22 mouse cellular contexts compared by ENCODE assay signal in genomic region chr7:143493616-143494126, GRCm38 (mm10). TPM values are rescaled to one million over a fixed set of nuclear protein-coding genes. Genes with fewer than 3 reads are reported as not detected.
DNase-seq lines count a peak whose midpoint lies in the region; ATAC-seq and TF ChIP-seq lines count a peak whose summit lies in the region.
"Had no signal": no experiment of that assay in that cellular context is flagged by ENCODE, and none has a peak within 500 bp of the region (broad histone marks: within the 10 kb centered on the region; RNA-seq: fewer than 3 reads in every experiment).

No protein-coding gene starts in this region.

- no peak overlapping the region for H3K9ac ChIP-seq in lung, embryonic 14.5 days
- no peak overlapping the region for H3K9ac ChIP-seq in lung, embryonic 16.5 days (ENCODE audit: low read length)
- H3K9ac ChIP-seq: embryonic facial prominence, embryonic 12.5 days; forebrain, embryonic 13.5 days; forebrain, embryonic 15.5 days; forebrain, postnatal 0 days had no signal

- H3K9me3 ChIP-seq in lung, embryonic 14.5 days (ENCODE audit: low read depth, low read length), result no peaks in the 10 kb centered on the region
- no peaks in the 10 kb centered on the region for H3K9me3 ChIP-seq in lung, embryonic 16.5 days (ENCODE audit: control insufficient read depth, low read length)
- H3K9me3 ChIP-seq: embryonic facial prominence, embryonic 10.5 days; embryonic facial prominence, embryonic 12.5 days; forebrain, embryonic 13.5 days; forebrain, embryonic 15.5 days had no signal

- no peaks in the 10 kb centered on the region for H3K36me3 ChIP-seq in lung, embryonic 14.5 days (ENCODE audit: insufficient read depth)
- H3K36me3 ChIP-seq in lung, embryonic 16.5 days (ENCODE audit: control insufficient read depth, insufficient read depth, low read length), result no peaks in the 10 kb centered on the region
- H3K36me3 ChIP-seq: embryonic facial prominence, embryonic 10.5 days; embryonic facial prominence, embryonic 12.5 days; forebrain, embryonic 15.5 days had no signal

- TF ChIP-seq POLR2A in lung, adult 2 months (IDR thresholded peaks at IDR 0.05; ENCODE audit: borderline replicate concordance, extremely low read depth, low read depth, low read length), result no peak

- peak; percentile 72 for DNase-seq in lung, embryonic 14.5 days
- no peak for DNase-seq in lung, postnatal 10 days
- DNase-seq in lung, postnatal 25 days (ENCODE audit: low spot score), result no peak
- peak; percentile 9 for DNase-seq in lung, postnatal 36 days
- DNase-seq in lung, adult 2 months, result no peak
- DNase-seq in gastrocnemius, adult 18-20 months (ENCODE audit: low spot score), result no peak
- DNase-seq: adrenal gland, postnatal 14 days; cerebellum, adult 11-12 months; cerebellum, adult 2 months; cerebellum, adult 9-10 months; cerebellum, postnatal 10 days; cerebellum, postnatal 25 days; forebrain, postnatal 0 days had no signal

- WGBS in lung, embryonic 14.5 days, result 41% methylated on average over 6 of the region's 6 CpGs
- WGBS in lung, embryonic 16.5 days, result 46% methylated on average over 6 of the region's 6 CpGs
- 67% methylated on average over 6 of the region's 6 CpGs for WGBS in lung, adult 2 months

- no peaks in the 10 kb centered on the region for H3K4me1 ChIP-seq in lung, embryonic 14.5 days (ENCODE audit: insufficient read depth)
- H3K4me1 ChIP-seq in lung, embryonic 16.5 days (replicated peaks; ENCODE audit: control insufficient read depth, insufficient read depth, low read length), result no peaks in the 10 kb centered on the region
- H3K4me1 ChIP-seq in lung, adult 2 months (ENCODE audit: control insufficient read depth, insufficient read depth, low read length), result no peaks in the 10 kb centered on the region
- H3K4me1 ChIP-seq: embryonic facial prominence, embryonic 12.5 days; forebrain, embryonic 13.5 days; forebrain, embryonic 15.5 days had no signal

- no peak overlapping the region for H3K4me2 ChIP-seq in lung, embryonic 14.5 days
- no peak overlapping the region for H3K4me2 ChIP-seq in lung, embryonic 16.5 days (ENCODE audit: low read depth, low read length)
- H3K4me2 ChIP-seq: embryonic facial prominence, embryonic 12.5 days; forebrain, embryonic 13.5 days; forebrain, embryonic 15.5 days had no signal

- ATAC-seq in lung, embryonic 14.5 days (ENCODE audit: insufficient read depth), result peak; percentile 86
- ATAC-seq in lung, embryonic 16.5 days (ENCODE audit: low read depth), result peak; percentile 46; the same call in 1 of the 2 replicates
- ATAC-seq in megakaryocyte-erythroid progenitor cell, adult 5-6 weeks (replicated peaks; ENCODE audit: low FRiP score, low TSS enrichment, poor library complexity, severe bottlenecking), result 0 out of 2 replicates have a peak, but pooled peaks have one; percentile 9
- ATAC-seq: activated CD4-positive, CD25-positive, alpha-beta regulatory T cell, adult 4 months; forebrain, embryonic 13.5 days; forebrain, embryonic 15.5 days; forebrain, postnatal 0 days; Patski had no signal

- no peaks in the 10 kb centered on the region for H3K27me3 ChIP-seq in lung, embryonic 14.5 days (ENCODE audit: insufficient read depth, low read length)
- no peaks in the 10 kb centered on the region; the same call in 1 of the 2 replicates for H3K27me3 ChIP-seq in lung, embryonic 16.5 days (ENCODE audit: control insufficient read depth, insufficient read depth, low read depth, low read length)
- H3K27me3 ChIP-seq: forebrain, embryonic 15.5 days had no signal

- no peak overlapping the region for H3K27ac ChIP-seq in lung, embryonic 14.5 days (ENCODE audit: low read depth)
- no peak overlapping the region for H3K27ac ChIP-seq in lung, embryonic 16.5 days (ENCODE audit: low read length)
- H3K27ac ChIP-seq: embryonic facial prominence, embryonic 10.5 days; embryonic facial prominence, embryonic 12.5 days; forebrain, embryonic 13.5 days; forebrain, embryonic 15.5 days had no signal

- TF ChIP-seq CTCF in lung, embryonic 14.5 days (IDR thresholded peaks at IDR 0.05; ENCODE audit: low read depth), result no peak
- no peak for TF ChIP-seq CTCF in lung, adult 2 months (IDR thresholded peaks at IDR 0.05; ENCODE audit: insufficient read depth, low read length)

- H3K4me3 ChIP-seq in lung, embryonic 14.5 days (ENCODE audit: low read depth, low read length), result no peak overlapping the region
- no peak overlapping the region for H3K4me3 ChIP-seq in lung, embryonic 16.5 days (ENCODE audit: low read length)
- H3K4me3 ChIP-seq in lung, adult 2 months (replicated peaks; ENCODE audit: extremely low read depth, low read depth, low read length), result no peak overlapping the region
- H3K4me3 ChIP-seq: embryonic facial prominence, embryonic 10.5 days; embryonic facial prominence, embryonic 12.5 days; forebrain, embryonic 13.5 days; forebrain, embryonic 15.5 days had no signal

RNA-seq across cellular contexts. Expression of gene Phlda2, which starts 9.3 kb away (rescaled TPM):
- polyA plus RNA-seq in lung, embryonic 14.5 days (2014; fragmentation: Nextera tagmentation; extraction: Ambion mirVana), result 2.9 and 3.9 TPM in 2 replicates
- polyA plus RNA-seq in lung, embryonic 16.5 days (2015; fragmentation: Nextera tagmentation; extraction: Ambion mirVana), result 5.4 and 6.2 TPM in 2 replicates
- polyA plus RNA-seq in lung, adult 2 months (2012; rRNA removed), result 5.1 and 6.1 TPM in 2 replicates
- total RNA-seq in megakaryocyte-erythroid progenitor cell, adult 5-6 weeks (2014; fragmentation: Nextera tagmentation), result 8.4 and 8.5 TPM in 2 replicates
- total RNA-seq in megakaryocyte-erythroid progenitor cell, adult 5-6 weeks (2017), result 6.2 and 15.8 TPM in 2 replicates
- not detected for total RNA-seq in gastrocnemius, adult 18-20 months (2021)
- total RNA-seq: forebrain, postnatal 0 days had no signal
- polyA plus RNA-seq: activated CD4-positive, CD25-positive, alpha-beta regulatory T cell, adult 4 months; cerebellum, adult 2 months; forebrain, embryonic 13.5 days; forebrain, postnatal 0 days; Patski had no signal

RNA-seq across cellular contexts. Expression of gene Slc22a18, which starts 20.1 kb away (rescaled TPM):
- 0.91 and 1.4 TPM in 2 replicates for polyA plus RNA-seq in lung, embryonic 14.5 days (2014; fragmentation: Nextera tagmentation; extraction: Ambion mirVana)
- 3.5 and 5.4 TPM in 2 replicates for polyA plus RNA-seq in lung, embryonic 16.5 days (2015; fragmentation: Nextera tagmentation; extraction: Ambion mirVana)
- 27.2 and 29.1 TPM in 2 replicates for polyA plus RNA-seq in lung, adult 2 months (2012; rRNA removed)
- total RNA-seq in megakaryocyte-erythroid progenitor cell, adult 5-6 weeks (2014; fragmentation: Nextera tagmentation), result 0.62 and 3.0 TPM in 2 replicates
- 1.1 and 2.5 TPM in 2 replicates for total RNA-seq in megakaryocyte-erythroid progenitor cell, adult 5-6 weeks (2017)
- total RNA-seq in gastrocnemius, adult 18-20 months (2021), result under 1 TPM; 0.17 to 0.32 TPM
- polyA plus RNA-seq: C2C12 had no signal

RNA-seq across cellular contexts. Expression of gene Cdkn1c, which starts 32.8 kb away (rescaled TPM):
- polyA plus RNA-seq in lung, embryonic 14.5 days (2014; fragmentation: Nextera tagmentation; extraction: Ambion mirVana), result 587 and 596 TPM in 2 replicates
- 434 and 478 TPM in 2 replicates for polyA plus RNA-seq in lung, embryonic 16.5 days (2015; fragmentation: Nextera tagmentation; extraction: Ambion mirVana)
- polyA plus RNA-seq in lung, adult 2 months (2012; rRNA removed), result 31.6 and 34.5 TPM in 2 replicates
- total RNA-seq in megakaryocyte-erythroid progenitor cell, adult 5-6 weeks (2014; fragmentation: Nextera tagmentation), result 4.3 TPM in 1 of 2 replicates, not detected in the other
- 1.1 and 1.3 TPM in 2 replicates for total RNA-seq in megakaryocyte-erythroid progenitor cell, adult 5-6 weeks (2017)
- total RNA-seq in gastrocnemius, adult 18-20 months (2021), result 10 to 100 TPM; 18.6 to 21.6 TPM

RNA-seq across cellular contexts. Expression of gene Nap1l4, which starts 55.2 kb away (rescaled TPM):
- polyA plus RNA-seq in lung, embryonic 14.5 days (2014; fragmentation: Nextera tagmentation; extraction: Ambion mirVana), result 132 and 141 TPM in 2 replicates
- 225 and 227 TPM in 2 replicates for polyA plus RNA-seq in lung, embryonic 16.5 days (2015; fragmentation: Nextera tagmentation; extraction: Ambion mirVana)
- 41.9 and 57.7 TPM in 2 replicates for polyA plus RNA-seq in lung, adult 2 months (2012; rRNA removed)
- total RNA-seq in megakaryocyte-erythroid progenitor cell, adult 5-6 weeks (2014; fragmentation: Nextera tagmentation), result 130 and 169 TPM in 2 replicates
- 222 and 257 TPM in 2 replicates for total RNA-seq in megakaryocyte-erythroid progenitor cell, adult 5-6 weeks (2017)
- 100 to 1,000 TPM; 191 to 200 TPM for total RNA-seq in gastrocnemius, adult 18-20 months (2021)

Comparison
In these comparisons a context has a peak if more than half of its experiments do, and no peak if none do; other contexts are left out.
1. DNase-seq: peak in lung, embryonic 14.5 days (single experiment) and lung, postnatal 36 days (single experiment); none in lung, postnatal 10 days (single experiment), lung, postnatal 25 days (single experiment), lung, adult 2 months (single experiment) and gastrocnemius, adult 18-20 months (single experiment).
2. RNA of gene Cdkn1c, which starts 32.8 kb away (polyA plus RNA-seq): 587 to 596 TPM in lung, embryonic 14.5 days and 434 to 478 TPM in lung, embryonic 16.5 days; 31.6 to 34.5 TPM in lung, adult 2 months; every median in the first group is over 10 times any median in the second.
3. ATAC-seq: peak in every context shown above with its lines; median percentile 86 in lung, embryonic 14.5 days; 46 in lung, embryonic 16.5 days; 9 in megakaryocyte-erythroid progenitor cell, adult 5-6 weeks.